Mouse (Mus musculus) 3T3-L1 (cell line): ENCODE data around the gene Phf7.

ENCODE experiments used
- DNase-seq: peaks from one replicate; pipeline ENCODE4 v3.0.0-alpha.2; 2015; ENCODE audit warnings: low read depth, low spot score

The Phf7 gene

GRCm38 (mm10) chr14:31199599-31199998, 51.5 kb downstream of the Phf7 start:
- no peak for DNase-seq

- peak; percentile 82 for DNase-seq
Observed at GRCm38 (mm10) chr14:31197547-31198516, 53.3 kb downstream of the Phf7 start.

- peak; percentile 54 for DNase-seq
Observed at GRCm38 (mm10) chr14:31195968-31196367, 55.1 kb downstream of the Phf7 start.

- DNase-seq: no peak
Observed at GRCm38 (mm10) chr14:31195521-31195920, 55.6 kb downstream of the Phf7 start.

GRCm38 (mm10) chr14:31194891-31195513, 56.1 kb downstream of the Phf7 start:
- peak; percentile 74 for DNase-seq

GRCm38 (mm10) chr14:31194441-31194840, 56.7 kb downstream of the Phf7 start:
- no peak for DNase-seq

- DNase-seq: no peak
Observed at GRCm38 (mm10) chr14:31193791-31194190, 57.3 kb downstream of the Phf7 start.

GRCm38 (mm10) chr14:31191936-31192335, 59.2 kb downstream of the Phf7 start:
- DNase-seq: peak; percentile 43

GRCm38 (mm10) chr14:31189348-31189747, 61.8 kb downstream of the Phf7 start:
- DNase-seq: no peak

- DNase-seq: peak; percentile 69
Observed at GRCm38 (mm10) chr14:31188771-31189181, 62.3 kb downstream of the Phf7 start.
